Mouse (Mus musculus): ENCODE measurements around the gene Chd1l.

The Chd1l gene

DNA sequence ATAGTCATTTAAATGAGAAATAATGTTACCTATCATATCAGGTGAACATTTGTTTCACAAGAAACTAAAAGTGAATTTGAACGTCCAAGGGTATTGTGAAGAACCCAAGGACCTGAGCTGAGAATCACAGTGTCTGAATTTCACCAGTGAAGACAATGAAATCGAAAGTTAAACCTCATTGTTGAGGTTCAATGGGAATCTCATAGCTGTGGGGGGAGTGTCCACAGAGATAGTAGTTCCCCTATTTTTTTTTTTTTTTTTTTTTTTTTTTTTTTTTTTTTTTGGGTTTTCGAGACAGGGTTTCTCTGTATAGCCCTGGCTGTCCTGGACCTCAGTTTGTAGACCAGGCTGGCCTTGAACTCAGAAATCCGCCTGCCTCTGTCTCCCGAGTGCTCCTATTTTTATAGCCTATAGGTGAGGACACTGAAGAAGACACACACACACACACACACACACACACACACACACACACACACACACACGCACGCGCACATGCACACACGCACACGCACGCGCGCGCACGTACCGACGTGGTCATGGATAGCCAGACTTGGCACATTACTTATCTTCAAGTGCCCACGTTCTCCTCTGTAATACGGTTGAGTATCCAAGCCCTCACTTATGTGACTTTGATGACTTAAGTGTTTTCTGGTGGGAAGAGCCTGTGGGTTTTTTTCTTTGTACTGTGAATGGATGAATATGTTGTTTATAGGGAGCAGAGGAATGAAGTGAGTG, 7.3 kb upstream of the Chd1l start:
- no peak for DNase-seq (ENCODE audit: low read depth, low spot score)

DNA sequence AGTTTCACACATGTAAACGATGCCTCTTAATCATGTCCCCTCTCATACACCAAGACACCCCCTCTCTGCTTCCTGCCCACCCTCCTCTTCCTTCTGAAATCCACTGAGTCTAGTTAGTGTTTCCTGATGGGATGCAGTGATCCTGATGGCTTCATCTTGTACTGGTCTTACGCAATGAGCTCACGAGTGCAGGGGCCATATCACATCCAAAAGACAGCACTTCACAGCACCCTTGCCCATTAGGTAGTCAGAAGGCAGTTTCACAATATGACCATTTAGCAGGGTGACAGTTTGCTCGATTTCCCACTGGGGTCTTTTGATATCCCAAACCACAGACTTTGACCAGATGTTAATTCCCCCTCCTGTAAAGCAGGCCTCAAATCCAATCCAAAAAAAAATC, 5.9 kb upstream of the Chd1l start:
- DNase-seq (ENCODE audit: low read depth, low spot score): no peak

DNA sequence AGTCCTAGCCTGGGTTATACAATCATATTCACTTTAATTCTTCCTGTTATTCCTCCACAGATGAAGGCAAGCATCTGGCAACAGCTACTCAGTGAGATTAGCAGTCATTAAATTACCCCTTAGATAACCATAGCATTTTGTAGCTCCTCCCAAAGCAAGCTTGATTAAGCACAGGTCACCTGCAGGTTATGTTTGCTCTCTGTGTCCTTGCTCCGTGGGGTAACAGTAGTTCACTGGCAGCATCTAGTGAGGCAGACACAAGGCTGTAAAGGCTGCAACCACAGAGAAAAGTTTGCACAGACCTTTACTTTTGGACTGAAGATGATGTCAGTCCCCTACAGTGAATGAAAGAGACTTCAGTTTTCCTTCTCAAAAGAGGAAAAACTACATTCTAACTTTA, 5.2 kb upstream of the Chd1l start:
- no peak for DNase-seq (ENCODE audit: low read depth, low spot score)

DNA sequence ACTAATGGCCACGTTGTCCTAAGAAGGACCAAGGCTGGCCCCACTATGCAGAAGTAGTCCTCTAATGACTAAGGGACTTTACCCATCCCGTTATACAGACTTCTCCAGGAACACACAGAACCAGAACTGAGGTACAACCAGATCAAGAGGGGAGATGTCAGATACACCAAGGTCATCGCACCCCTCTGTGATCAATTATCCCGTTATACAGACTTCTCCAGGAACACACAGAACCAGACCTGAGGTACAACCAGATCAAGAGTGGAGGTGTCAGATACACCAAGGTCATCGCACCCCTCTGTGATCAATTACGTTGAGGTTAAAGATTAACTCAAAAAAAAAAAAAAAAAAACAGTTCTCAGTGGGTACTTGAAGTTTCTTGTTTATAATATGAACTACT, 1.0 kb upstream of the Chd1l start:
- no peak for DNase-seq (ENCODE audit: low read depth, low spot score)

DNA sequence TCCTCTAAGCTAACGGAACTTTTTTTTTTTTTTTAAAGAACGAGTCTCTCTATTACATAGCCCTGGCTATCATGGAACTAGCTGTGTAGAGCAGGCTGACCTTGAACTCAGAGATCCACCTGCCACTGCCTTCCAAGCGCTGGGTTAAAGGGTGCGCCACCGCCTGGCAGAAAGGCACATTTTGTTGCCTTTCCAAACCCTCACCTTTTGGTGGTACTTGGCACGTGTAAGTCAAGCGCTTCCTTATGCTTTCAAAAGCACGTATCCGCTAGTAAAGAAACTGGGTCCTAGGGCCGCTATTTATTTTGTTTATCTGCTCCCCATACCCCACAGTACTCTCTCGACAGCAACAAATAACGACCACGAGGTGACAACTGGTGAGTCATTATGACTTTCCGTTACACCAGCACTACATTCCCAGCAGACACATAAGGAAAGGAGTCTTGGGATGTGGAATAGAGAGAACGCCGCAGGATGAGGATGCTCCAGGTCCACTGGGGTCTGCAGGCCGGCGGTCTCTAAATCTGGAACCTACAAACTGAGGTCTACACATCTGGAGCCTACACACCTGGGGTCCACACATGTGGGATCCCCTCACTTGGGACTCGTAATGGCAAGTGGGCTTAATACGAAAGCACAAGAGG, 680 bp downstream of the Chd1l start:
- DNase-seq (ENCODE audit: low read depth, low spot score): no peak

DNA sequence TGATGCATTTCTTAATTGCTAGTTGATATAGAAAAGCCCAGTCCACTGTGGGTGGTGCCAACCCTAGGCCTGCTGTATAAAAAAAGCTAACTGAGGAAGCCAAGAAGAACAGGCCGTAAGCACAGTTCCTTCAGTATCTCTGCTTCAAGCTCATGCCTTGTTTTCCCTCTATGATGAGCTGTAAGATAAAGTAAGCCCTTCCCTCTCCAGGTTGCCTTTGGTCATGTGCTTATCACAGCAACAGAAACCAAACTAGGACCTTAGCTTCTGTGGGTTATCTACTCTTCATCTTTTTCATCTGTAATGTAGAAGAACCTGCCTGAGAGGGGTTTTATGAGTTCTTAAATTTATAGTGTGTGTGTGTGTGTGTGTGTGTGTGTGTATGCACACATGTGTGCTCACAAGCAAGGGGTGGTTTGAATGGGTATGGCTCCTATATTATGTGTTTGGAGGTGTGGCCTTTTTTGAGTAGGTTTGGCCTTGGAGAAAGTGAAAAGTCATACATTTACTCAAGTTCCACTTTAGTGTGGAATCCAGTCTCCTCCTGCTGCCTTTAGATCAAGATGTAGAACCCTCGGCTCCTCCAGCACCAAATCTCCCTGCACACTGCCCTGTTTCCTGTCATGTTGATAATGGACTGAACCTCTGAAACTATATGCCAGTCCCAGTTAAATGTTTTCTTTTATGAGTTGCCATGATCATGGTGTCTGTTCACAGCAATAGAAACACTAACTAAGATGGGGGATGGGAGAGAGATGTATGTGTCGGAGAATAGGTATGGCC, 9.8 kb downstream of the Chd1l start:
- DNase-seq (ENCODE audit: low read depth, low spot score): no peak

DNA sequence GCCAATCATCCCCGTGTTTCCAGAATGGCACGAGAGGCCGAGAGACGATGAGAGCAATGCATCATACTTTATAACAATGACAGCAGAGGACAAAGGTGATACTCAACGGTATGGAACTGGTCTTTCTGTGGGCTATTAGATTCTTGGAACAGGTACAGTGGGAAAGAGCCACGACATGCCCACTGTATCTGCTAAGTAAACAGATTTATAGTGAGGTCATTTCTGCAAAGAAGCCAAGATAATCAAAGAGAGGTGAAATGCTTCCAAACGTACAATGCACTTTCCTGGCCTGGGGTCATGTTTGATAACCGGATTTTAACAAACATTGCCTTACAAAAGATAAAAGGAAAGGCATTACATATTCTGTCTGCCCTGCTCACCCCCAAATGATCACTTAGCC, 13.2 kb downstream of the Chd1l start:
- DNase-seq (ENCODE audit: low read depth, low spot score): no peak

DNA sequence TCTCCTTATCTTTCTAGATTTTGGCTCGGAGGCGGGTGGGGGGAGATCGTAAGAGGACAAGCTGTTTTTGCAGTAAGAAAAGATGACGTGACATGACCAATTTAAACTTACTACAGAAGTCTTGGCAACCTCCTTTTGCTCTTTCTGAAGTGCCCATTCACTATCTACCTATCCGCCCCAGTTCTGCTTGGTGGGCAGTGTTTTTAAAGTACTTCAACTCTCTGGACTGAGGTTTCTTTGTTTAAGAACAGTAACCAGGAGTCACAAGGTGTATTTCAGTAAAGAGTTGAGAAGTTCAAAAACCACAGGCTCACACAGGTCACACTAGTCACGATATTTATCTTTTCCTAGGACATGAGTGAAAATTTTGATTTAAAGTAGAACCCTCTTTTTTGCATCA, 14.9 kb downstream of the Chd1l start:
- DNase-seq (ENCODE audit: low read depth, low spot score): no peak

DNA sequence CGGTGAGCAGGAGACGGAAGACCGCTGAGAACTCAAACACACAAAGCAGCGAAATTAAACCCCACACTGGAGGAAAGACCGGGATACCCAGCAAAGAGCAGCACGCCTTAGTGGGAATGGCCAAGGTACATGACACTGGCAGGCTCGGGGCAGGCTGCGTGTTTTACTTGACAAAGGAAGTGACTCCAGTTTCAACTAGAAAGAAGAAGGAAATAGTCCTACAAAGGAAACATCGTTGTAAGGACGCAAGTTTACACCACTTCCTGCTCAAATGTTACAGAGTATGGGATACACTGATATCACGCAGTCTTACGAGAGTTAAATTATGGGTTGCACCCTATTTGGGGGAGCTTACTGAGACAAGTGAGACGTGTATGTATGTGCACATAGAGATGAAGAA, 15.9 kb downstream of the Chd1l start:
- no peak for DNase-seq (ENCODE audit: low read depth, low spot score)

DNA sequence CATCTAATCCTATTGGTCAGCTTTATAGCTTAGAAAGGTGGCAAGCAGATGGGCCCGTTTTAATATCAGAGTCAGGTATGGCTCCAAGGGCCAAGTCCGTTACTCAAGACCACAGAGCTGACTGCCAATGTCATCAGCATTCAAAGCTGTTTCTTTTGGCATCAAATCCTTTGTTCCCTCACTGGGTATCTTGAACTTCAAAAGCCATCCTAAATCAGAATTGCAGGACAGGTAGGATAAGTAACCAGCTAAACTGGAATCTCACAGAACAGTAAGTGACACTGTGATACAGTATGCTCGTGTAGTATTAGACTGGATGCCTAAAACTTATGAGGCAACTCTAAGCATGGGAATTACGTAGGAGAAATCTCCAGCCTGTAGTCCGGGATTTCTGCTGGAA, 16.9 kb downstream of the Chd1l start:
- no peak for DNase-seq (ENCODE audit: low read depth, low spot score)

DNA sequence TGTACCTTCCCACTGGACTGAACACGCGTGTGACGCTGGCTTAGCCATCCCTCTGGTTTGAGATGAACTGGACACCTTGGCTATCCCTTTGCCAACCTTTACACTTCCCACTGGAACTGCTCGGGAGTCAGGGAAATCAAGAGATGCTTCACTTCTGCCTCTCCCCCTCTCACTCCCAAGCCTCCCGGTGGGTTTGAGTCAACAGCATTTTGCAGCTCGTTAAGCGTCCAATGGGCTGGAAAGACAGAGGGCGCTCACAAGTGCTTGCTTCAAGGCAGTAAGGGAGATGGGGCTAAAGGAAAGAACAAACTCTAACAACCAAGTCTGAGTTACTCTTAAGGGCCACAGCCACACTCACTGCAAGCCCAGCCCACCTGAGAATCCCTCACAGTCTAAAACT, 19.3 kb downstream of the Chd1l start:
- no peak for DNase-seq (ENCODE audit: low read depth, low spot score)

DNA sequence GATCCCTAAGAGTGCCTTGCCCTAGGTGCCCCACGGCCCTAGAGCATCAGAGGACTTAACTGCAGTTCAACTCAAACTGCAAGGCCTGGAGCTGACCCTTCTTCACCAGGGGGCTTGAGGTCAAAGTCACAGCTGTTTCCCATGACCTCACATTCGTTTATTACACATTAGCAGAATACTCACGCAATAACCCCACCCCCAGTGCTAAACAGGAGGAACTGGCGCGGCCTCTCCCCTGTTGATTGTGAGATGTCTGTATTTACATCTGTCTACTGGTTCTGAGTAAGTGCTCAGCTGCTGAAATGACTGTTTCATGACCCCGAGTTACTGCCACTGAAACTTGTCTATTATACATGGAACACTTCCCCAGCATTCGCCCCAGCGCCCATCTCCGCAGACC, 22.3 kb downstream of the Chd1l start:
- no peak for DNase-seq (ENCODE audit: low read depth, low spot score)

DNA sequence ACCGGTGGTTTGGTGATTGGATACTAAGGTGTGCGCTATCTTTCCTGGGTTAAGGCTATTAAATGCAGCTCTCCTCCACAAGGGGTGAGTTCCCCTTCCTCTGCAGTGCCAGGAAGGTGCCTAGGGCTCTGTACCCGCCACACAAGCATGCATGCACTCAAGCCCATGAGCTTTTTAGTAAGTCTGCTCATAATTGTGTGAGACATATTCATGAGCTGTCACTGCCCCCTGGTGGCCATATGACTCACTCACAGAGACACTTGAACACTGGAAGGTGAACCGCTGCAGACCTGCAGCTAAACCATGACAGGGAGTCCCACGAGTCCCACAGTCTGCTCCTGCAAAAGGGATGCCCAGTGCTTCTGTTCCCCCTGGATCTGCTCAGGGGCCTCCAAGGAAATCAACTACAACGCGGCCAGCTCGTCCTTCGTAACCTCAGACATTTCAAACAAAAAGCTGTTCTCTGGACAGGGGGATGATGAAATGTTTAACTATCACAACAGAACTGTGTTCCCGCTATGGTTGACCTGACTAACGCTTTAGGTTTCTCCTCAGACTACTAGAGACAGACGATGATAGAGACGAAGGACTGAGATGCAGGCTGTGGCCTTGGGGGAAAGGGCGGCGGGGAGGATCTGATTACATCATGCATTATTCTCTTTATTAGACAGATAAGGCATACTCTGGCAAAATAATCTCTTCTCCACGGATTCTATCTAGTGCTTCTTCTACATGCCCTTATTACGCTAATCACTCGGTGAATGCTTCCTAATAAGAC, 24.4 kb downstream of the Chd1l start:
- DNase-seq (ENCODE audit: low read depth, low spot score): peak; percentile 91

DNA sequence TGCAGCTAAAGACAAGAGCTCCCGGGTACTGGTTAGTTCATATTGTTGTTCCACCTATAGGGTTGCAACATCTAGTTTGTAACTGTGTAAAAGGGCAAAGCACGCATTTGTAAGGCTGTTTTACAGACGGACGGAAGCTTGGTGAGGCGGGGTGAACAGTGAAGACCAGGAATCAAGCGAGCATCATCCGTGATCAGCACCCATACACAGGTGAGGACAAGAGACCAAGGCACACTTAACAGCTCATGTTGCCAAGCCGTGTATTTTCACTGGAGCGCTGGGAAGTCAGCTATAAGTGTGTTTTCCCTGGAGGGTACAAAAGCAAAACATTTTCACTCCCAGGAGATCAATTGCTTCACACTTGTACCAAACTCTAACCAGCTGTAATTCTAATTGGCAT, 36.2 kb downstream of the Chd1l start:
- DNase-seq (ENCODE audit: low read depth, low spot score): no peak

DNA sequence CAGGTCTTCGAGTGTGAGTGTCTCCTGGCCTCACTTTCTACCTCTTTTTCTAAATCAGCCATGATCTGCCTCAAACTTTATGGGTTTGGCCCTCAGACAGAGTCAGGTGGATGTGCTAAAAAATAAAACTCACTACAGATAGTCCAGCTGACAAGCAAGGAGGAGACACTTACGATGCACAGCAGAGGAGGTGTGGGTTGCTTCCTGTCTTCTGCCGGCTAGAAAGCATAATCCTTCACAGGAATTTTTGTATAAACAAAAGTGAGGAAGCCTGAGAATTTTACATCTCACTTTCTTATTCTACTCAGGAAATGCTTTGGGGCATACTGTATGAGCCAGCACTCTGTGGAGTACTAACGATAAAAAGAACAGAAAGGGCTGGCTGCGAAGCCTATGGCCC, 45.4 kb downstream of the Chd1l start:
- DNase-seq (ENCODE audit: low read depth, low spot score): peak; percentile 33

DNA sequence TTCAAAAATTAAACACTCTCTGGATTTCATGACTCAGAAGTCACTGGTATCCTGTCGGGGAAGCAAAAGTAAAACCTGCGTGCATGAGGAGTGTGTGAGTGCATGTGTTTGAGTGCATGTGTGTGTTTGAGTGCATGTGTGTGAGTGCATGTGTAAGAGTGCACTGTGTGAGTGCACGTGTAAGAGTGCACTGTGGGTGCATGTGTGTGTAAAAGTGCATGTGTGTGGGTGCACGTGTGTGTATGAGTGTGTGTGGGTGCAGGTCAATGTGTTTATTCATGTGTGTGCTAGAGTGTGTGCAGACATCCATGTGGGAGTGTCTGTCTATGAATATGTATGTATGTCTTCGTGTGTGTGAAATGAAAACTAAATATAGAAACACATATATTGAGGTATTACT, 51.4 kb downstream of the Chd1l start:
- DNase-seq (ENCODE audit: low read depth, low spot score): no peak

DNA sequence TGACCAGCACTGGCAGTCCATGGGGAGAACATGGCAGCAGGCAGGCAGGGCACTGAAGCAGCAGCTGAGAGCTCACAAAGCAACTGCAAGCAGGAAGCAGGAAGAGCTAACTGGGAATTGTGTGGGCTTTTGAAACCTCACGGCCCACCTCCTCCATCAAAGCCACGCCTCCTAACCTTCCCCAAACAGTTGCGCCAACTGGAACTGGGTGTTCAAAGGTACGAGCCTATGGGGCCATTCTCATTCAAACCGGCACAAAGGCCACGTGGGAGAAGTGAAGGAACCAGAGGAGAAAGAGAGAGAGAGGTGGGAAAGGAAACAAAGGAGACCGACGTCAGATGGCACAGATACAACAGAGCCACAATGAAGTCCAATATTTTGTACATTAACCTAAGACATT, 63.8 kb downstream of the Chd1l start:
- no peak for DNase-seq (ENCODE audit: low read depth, low spot score)

DNA sequence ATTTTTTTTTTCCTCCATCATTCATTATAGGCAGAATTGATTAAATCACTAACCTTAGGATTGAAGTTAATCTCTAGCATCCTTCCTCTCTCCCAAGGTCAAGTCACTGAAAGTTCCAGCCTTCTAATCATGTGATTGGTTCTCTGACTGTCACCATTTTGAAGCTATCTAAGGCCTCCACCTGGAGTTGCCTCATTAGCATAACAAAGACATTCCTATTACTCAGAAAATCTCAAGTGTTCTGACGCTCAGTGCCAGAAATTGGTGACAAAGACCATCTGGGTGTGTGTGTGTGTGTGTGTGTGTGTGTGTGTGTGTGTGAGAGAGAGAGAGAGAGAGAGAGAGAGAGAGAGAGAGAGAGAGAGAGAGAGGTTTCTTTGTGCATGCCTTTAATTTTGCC, 69.8 kb downstream of the Chd1l start:
- no peak for DNase-seq (ENCODE audit: low read depth, low spot score)

DNA sequence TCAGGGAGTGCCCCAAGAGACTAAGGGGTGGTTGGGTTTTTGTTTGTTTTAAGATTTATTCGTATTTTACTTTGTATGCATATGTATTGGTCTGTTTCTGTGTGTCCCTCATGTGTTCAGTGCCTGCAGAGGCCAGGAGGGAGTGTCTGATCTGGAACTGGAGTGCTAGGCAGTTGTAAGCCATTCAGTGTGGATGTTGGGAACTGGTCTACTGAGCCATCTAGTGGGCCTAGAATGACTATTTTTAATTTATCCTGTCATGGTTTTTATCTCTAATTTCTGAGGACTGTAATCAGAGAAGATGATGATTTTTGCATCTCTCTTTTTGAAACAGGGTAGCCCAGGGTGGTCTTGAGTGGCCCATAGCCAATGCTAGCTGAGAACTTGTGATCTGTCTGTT, 71.4 kb downstream of the Chd1l start:
- peak; percentile 41 for DNase-seq (ENCODE audit: low read depth, low spot score)

DNA sequence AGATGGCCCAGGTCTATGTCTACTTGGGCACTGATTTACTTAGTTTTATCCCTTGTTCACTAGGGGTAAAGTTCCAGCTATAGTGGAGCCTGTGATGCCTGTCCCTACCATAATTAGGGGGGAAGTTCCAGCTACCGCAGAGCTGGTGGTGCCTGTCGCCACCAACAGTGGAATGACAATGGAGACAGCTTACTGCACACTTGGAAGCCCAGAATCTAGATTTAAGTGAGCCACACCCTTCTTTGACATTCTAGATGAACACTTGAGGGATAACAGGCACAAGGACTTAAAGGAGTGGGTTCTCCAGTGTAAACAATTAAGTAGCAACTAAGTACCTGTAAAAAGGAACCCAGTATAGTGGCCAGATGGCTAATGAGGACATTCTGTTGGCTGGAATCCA, 73.0 kb downstream of the Chd1l start:
- DNase-seq (ENCODE audit: low read depth, low spot score): no peak

DNA sequence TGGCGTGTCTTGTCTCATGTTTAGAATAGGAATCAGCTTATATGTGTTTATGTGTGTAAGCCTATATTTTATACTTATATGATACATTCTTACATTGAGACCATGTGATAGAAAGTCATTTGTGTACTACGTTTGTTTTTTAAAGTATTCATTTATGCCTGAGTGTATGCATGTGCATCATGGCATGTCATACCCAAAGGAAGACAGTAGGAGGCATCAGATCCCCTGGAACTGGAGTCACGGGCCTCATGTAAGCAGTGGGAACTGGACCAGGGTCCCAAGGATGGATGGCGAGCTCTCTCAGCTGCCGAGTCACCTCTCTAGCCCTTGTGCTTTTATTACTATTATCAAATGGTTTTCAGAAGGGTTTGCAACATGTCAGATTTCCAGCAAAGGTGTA, 74.3 kb downstream of the Chd1l start:
- DNase-seq (ENCODE audit: low read depth, low spot score): no peak

DNA sequence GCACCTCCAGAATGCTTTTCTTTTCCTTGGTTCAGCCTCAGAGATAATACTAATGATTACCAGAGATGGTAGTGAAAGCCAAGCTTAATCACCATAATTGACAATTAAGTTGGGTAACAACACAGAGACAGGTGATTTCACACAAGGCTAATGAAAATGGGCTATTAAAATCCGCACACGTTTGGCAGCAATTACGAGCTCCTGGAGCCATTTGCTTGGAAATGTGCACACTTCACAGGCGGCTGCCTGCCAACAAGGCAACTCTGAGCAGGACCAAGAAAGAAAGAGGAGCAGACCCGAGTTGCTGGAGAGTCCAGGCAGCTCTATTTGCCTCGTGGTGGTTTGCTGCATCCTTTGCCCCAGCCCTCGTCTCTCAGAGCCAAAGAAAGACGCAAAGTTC, 84.5 kb downstream of the Chd1l start:
- peak; percentile 28 for DNase-seq (ENCODE audit: low read depth, low spot score)

Data from brain, adult 2 months (tissue).